Mouse (Mus musculus) MEL (cell line): ENCODE results near the gene Tmem254c. TPM values are rescaled to one million over a fixed set of nuclear protein-coding genes. Genes with fewer than 3 reads are reported as not detected.
"Not testable (repeated sequence)": the region's sequence is repeated elsewhere in the genome, so short reads cannot be mapped to it uniquely, and the experiment has no call there.

Experiments used
- DNase-seq: peaks from one replicate; pipeline ENCODE4 v3.0.0; 2011; ENCODE audit warnings: low read depth, low spot score
- H3K27ac ChIP-seq: 2 replicates; pipeline ENCODE4 v1.5.1; 2012; ENCODE audit warnings: low read depth, mild to moderate bottlenecking, control low read depth, low read length, moderate library complexity; ENCODE audit not compliant: control insufficient read depth
- H3K27me3 ChIP-seq, 2 experiments: fragments of 150-350 bp in 1 of 2; sonication (generic) in 1 of 2; 2 replicates each; pipeline ENCODE4 v1.6.1; 2012; ENCODE audit warnings: low read length in 2 of 2, mild to moderate bottlenecking in 2 of 2, improper control_type of control experiment in 1 of 2, moderate library complexity in 1 of 2; ENCODE audit not compliant: insufficient read depth in 2 of 2, control insufficient read depth in 1 of 2
- H3K36me3 ChIP-seq, 2 experiments: 2 replicates each; pipeline ENCODE4 v1.6.1; 2012 to 2014; ENCODE audit warnings: low read length in 2 of 2, improper control_type of control experiment in 1 of 2, inconsistent platforms in 1 of 2, mild to moderate bottlenecking in 1 of 2; ENCODE audit not compliant: insufficient read depth in 2 of 2, control insufficient read depth in 1 of 2
- H3K4me1 ChIP-seq, 2 experiments: fragments of 150-350 bp in 1 of 2; sonication (generic) in 1 of 2; 2 replicates each; pipeline ENCODE4 v1.6.1; 2012; ENCODE audit warnings: low read length in 2 of 2, improper control_type of control experiment in 1 of 2, mild to moderate bottlenecking in 1 of 2; ENCODE audit not compliant: insufficient read depth in 2 of 2, control insufficient read depth in 1 of 2
- H3K4me3 ChIP-seq, 2 experiments: fragments of 150-350 bp in 1 of 2; sonication (generic) in 1 of 2; 2 replicates each; pipeline ENCODE4 v1.5.1; 2012; ENCODE audit warnings: low read depth in 2 of 2, low read length in 2 of 2, mild to moderate bottlenecking in 2 of 2, moderate library complexity in 2 of 2, control low read depth in 1 of 2, improper control_type of control experiment in 1 of 2; ENCODE audit not compliant: control insufficient read depth in 1 of 2, insufficient read depth in 1 of 2
- H3K79me2 ChIP-seq: 2 replicates; pipeline ENCODE4 v1.6.1; 2012; ENCODE audit warnings: mild to moderate bottlenecking, low read length, moderate library complexity; ENCODE audit not compliant: control insufficient read depth, poor library complexity, insufficient read depth
- H3K9ac ChIP-seq: 2 replicates; pipeline ENCODE4 v1.6.1; 2012; ENCODE audit warnings: low read depth, mild to moderate bottlenecking, control low read depth, low read length, moderate library complexity; ENCODE audit not compliant: control insufficient read depth, poor library complexity, severe bottlenecking
- H3K9me3 ChIP-seq: fragments of 150-350 bp; sonication (generic); replicated peaks from 2 replicates; pipeline ENCODE4 v1.6.1; 2012; ENCODE audit warnings: mild to moderate bottlenecking, low read length, improper control_type of control experiment, moderate library complexity; ENCODE audit not compliant: insufficient read depth
- polyA plus RNA-seq, 2 experiments: library from polyadenylated mRNA; stranded (reverse) in 1 of 2; unstranded in 1 of 2; fragments of >175 nt in 1 of 2; fragments of >200 nt in 1 of 2; gene quantifications; 2 replicates each; pipeline versions ENCODE4 v1.2.1 to v1.2.4; 2012; ENCODE audit warnings: low replicate concordance in 2 of 2, low read depth in 1 of 2; ENCODE audit not compliant: insufficient read length in 2 of 2, insufficient read depth in 1 of 2, missing spikeins in 1 of 2
- total RNA-seq: library from RNA; depleted of rRNA; stranded (reverse); fragments of 300-350 nt; gene quantifications from 2 replicates; pipeline ENCODE4 v1.2.3, GENCODE M21; 2012

Gene Tmem254c
- total and polyA plus RNA-seq, 3 experiments = 12.1 to 36.0 TPM; not detected in 1

DNA sequence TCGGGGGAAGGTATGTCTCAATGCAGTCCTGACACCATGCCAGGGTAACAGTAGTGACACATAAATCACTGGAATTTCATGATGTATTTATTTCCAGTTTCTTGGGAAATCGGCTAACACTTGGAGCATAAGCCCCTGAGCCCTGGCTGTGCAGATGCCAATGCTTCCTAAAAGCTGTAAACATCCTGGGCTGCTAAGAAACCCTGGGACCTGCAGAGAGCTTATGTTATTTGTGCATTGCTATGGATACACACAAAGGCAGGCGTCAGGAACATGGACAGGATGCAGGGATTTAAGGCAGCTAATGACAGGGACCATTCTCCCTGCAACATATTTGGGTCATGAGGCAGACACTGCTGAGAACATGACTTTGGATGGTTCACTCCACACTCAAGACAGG, 9.0 kb downstream of the Tmem254c start:
- H3K36me3 ChIP-seq, H3K9ac ChIP-seq, DNase-seq, H3K4me1 ChIP-seq, H3K27ac ChIP-seq, H3K27me3 ChIP-seq, H3K9me3 ChIP-seq, H3K79me2 ChIP-seq, H3K4me3 ChIP-seq: not testable (repeated sequence)

DNA sequence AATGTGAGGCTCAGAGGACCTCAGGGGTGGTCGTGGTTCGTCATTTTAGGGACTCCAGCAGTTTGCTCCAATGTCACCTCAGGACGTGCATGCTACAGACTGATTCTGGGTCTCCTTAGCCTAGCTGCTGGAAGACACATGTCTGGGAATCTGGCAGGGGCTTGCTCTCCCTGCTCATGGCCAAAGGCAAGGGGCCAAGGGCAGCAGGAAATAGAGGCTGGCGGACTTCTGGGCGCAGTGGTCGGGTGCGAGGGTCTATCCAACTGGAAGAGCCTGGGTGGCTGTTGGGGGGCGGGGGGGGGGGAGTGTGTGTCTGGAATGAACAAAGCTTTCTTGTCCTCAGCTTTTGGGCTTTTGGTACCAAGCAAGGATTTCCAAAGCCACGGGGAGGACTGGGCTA, 18.4 kb downstream of the Tmem254c start:
- not testable (repeated sequence) for H3K36me3 ChIP-seq, DNase-seq, H3K9me3 ChIP-seq, H3K4me1 ChIP-seq, H3K4me3 ChIP-seq, H3K27ac ChIP-seq, H3K79me2 ChIP-seq, H3K27me3 ChIP-seq, H3K9ac ChIP-seq

DNA sequence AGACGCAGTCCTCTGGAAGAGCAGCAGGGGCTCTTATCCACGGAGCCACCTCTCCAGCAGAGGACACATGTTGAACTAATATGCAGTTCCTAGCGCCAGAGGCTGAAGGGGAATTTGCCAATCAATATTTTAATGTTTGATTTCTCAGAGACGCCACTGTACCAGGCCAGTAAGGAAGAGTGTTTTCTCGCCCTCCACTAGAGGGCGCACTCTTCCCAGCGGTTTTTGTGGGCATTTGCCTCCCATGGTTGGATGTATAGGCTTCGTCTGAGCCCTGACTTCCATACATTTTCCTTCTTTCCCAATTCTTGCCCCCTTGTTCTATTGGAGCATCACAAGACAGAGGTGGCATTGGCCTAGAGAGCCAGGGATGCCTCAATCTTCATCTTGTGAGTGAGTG, 20.1 kb downstream of the Tmem254c start:
- not testable (repeated sequence) for H3K27ac ChIP-seq, H3K36me3 ChIP-seq, H3K4me1 ChIP-seq, DNase-seq, H3K9ac ChIP-seq, H3K4me3 ChIP-seq, H3K79me2 ChIP-seq, H3K9me3 ChIP-seq, H3K27me3 ChIP-seq

DNA sequence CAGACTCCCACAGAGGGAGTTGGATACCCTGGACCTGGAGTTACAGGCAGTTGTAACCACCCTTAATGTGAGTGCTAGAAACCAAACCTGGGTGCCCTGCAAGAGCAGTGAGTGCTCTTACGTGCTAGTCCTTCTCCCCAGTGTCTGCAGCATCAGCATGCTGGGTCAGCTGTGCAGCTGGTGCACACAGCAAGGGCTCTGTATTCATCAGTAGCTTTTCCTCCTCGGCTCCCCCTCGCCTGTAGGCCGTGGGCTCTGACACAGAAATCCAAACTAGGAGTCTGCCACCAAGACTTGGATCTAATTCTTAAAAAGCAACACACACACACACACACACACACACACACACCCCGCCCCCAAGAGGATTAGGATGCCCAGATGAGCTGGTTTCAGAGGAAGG, 22.1 kb downstream of the Tmem254c start:
- H3K9me3 ChIP-seq, H3K27ac ChIP-seq, H3K4me1 ChIP-seq, DNase-seq, H3K79me2 ChIP-seq, H3K36me3 ChIP-seq, H3K27me3 ChIP-seq, H3K9ac ChIP-seq, H3K4me3 ChIP-seq: not testable (repeated sequence)

DNA sequence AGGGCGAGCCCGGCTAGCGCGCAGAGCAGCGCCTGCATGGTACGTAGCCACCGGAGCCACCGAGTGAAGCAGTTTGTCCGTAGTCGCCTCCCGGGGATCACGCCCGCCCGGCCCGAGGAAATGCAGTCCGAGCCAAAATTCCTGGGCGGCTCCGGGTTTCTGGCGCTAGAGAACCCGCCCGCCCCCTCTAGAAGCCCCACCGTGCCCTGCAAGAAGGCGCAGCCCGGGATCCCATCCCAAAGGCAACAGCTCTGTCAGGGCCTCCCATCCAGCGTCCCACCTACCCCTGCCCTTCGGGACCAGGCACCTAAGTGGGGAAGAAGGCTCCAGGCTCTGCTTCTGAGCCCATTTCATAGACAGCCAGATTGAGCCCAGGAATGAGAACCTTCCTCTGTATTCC, 24.5 kb downstream of the Tmem254c start, which contains the start of gene Gm9780:
Gm9780 (minus strand) TSS at position 101 of the 400 bp plus-strand sequence.
- not testable (repeated sequence) for H3K4me3 ChIP-seq, H3K4me1 ChIP-seq, DNase-seq, H3K9ac ChIP-seq, H3K27me3 ChIP-seq, H3K36me3 ChIP-seq, H3K9me3 ChIP-seq, H3K27ac ChIP-seq, H3K79me2 ChIP-seq

DNA sequence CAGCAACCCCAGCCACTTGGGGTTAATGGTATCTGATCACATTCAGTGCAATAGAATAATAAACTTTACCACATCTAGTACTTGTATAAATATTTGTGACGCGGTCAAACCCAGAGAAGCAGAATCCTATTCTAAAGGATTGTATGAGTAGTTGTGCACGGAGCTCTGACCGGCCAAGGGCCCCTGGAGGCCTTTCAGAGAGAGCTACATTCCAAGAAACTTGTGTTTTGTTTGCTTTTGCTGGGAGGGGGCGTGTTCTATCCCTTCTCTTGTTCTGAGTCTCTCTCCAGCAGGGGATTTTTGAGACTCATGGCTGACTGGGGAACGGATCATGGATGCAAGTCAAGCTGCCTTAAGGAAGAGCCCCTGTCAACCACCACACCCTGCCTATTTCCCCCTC, 31.7 kb downstream of the Tmem254c start:
- DNase-seq, H3K36me3 ChIP-seq, H3K9me3 ChIP-seq, H3K9ac ChIP-seq, H3K27me3 ChIP-seq, H3K79me2 ChIP-seq, H3K27ac ChIP-seq, H3K4me3 ChIP-seq, H3K4me1 ChIP-seq: not testable (repeated sequence)

DNA sequence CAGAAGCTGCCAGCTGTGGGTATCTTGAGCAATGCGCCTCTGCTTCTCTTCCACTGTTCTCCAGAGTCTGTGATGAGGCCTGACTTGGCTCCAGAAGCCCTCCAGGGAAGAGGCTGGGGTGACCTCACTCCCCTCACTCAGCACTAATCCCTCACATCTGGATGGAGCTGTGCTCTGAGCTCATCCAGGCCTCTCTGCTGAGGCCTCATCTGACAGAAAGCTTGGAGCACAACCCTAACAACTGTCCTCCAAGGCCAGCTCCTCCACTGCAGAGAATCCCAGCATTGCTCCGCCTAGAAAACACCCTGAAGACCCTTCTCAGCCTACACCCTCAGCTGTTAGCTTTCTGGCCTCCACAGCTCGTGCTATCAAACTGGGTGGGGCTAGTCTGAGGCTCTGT, 32.8 kb downstream of the Tmem254c start:
- not testable (repeated sequence) for H3K9ac ChIP-seq, DNase-seq, H3K36me3 ChIP-seq, H3K9me3 ChIP-seq, H3K4me3 ChIP-seq, H3K4me1 ChIP-seq, H3K27ac ChIP-seq, H3K79me2 ChIP-seq, H3K27me3 ChIP-seq
